Mouse (Mus musculus): ENCODE measurements around the gene Laptm4a. TPM values are rescaled to one million over a fixed set of nuclear protein-coding genes. Genes with fewer than 3 reads are reported as not detected.
A peak's percentile ranks its signal among the peaks of the same experiment; 100 is the strongest.

Gene Laptm4a
- polyA plus RNA-seq (2016; fragmentation: Nextera tagmentation; extraction: Ambion mirVana): 156 and 185 TPM in 2 replicates

- Histone ChIP-seq H3K36me3 (peaks cover 27% of the 10 kb centered on the region), H3K27me3 (ENCODE audit: low read depth, poor library complexity, severe bottlenecking) (no peaks in the 10 kb centered on the region), H3K27ac (peak within 1 kb of the TSS; percentile 98), H3K4me3 (peak within 1 kb of the TSS; percentile 75), H3K4me1 (peaks cover 34% of the 10 kb centered on the region), H3K9me3 (replicated peaks) (no peaks in the 10 kb centered on the region)
- WGBS: under 1% methylated on average over 73 of the region's 73 CpGs
- peak; percentile 96 for DNase-seq (ENCODE audit: low spot score)
These were observed at the start of gene Laptm4a for GRCm38 (mm10) chr12:8921394-8922368. Gene Laptm4a (plus strand): TSS chr12:8921664.

GRCm38 (mm10) chr12:8875583-8875982 is 45.9 kb upstream of the Laptm4a start:
- H3K4me3 ChIP-seq: no peak overlapping the region
- no peaks in the 10 kb centered on the region for H3K36me3 ChIP-seq
- WGBS: 84% methylated on average over 9 of the region's 9 CpGs

GRCm38 (mm10) chr12:8876865-8877264 is 44.6 kb upstream of the Laptm4a start:
- no peaks in the 10 kb centered on the region for H3K9me3 ChIP-seq (replicated peaks)
- H3K4me3 ChIP-seq: no peak overlapping the region
- no peaks in the 10 kb centered on the region for H3K27me3 ChIP-seq (ENCODE audit: low read depth, poor library complexity, severe bottlenecking)
- peaks cover 34% of the 10 kb centered on the region for H3K4me1 ChIP-seq
- 83% methylated on average over 5 of the region's 5 CpGs for whole genome bisulfite sequencing
- peak overlapping the region; percentile 34; the same call in 1 of the 2 replicates for H3K27ac ChIP-seq
- H3K36me3 ChIP-seq: no peaks in the 10 kb centered on the region
- DNase-seq (ENCODE audit: low spot score): no peak

More at GRCm38 (mm10) chr12:8875583-8875982, 45.9 kb upstream of the Laptm4a start:
- Histone ChIP-seq H3K4me1 (peaks cover 21% of the 10 kb centered on the region), H3K27ac (0 out of 2 replicates have a peak overlapping the region, but pooled peaks have one; percentile 37), H3K9me3 (replicated peaks) (no peaks in the 10 kb centered on the region), H3K27me3 (ENCODE audit: low read depth, poor library complexity, severe bottlenecking) (no peaks in the 10 kb centered on the region)
- DNase-seq (ENCODE audit: low spot score): no peak

GRCm38 (mm10) chr12:8877413-8877812 is 44.1 kb upstream of the Laptm4a start:
- Histone ChIP-seq H3K9me3 (replicated peaks) (no peaks in the 10 kb centered on the region), H3K4me3 (no peak overlapping the region), H3K27ac (0 out of 2 replicates have a peak overlapping the region, but pooled peaks have one; percentile 7), H3K36me3 (no peaks in the 10 kb centered on the region), H3K4me1 (peaks cover 34% of the 10 kb centered on the region), H3K27me3 (ENCODE audit: low read depth, poor library complexity, severe bottlenecking) (no peaks in the 10 kb centered on the region)
- DNase-seq (ENCODE audit: low spot score): no peak
- WGBS: 84% methylated on average over 6 of the region's 6 CpGs

- WGBS: 92% methylated on average over 2 of the region's 2 CpGs
- Histone ChIP-seq H3K36me3 (no peaks in the 10 kb centered on the region), H3K4me3 (no peak overlapping the region), H3K27ac (0 out of 2 replicates have a peak overlapping the region, but pooled peaks have one; percentile 50), H3K27me3 (ENCODE audit: low read depth, poor library complexity, severe bottlenecking) (no peaks in the 10 kb centered on the region), H3K9me3 (replicated peaks) (no peaks in the 10 kb centered on the region), H3K4me1 (peaks cover 34% of the 10 kb centered on the region)
- DNase-seq (ENCODE audit: low spot score): no peak
These were observed 42.7 kb upstream of the Laptm4a start for GRCm38 (mm10) chr12:8878752-8879151.

GRCm38 (mm10) chr12:8879389-8879788 is 42.1 kb upstream of the Laptm4a start:
- Histone ChIP-seq H3K4me1 (peaks cover 39% of the 10 kb centered on the region), H3K27ac (peak overlapping the region; percentile 59; the same call in 1 of the 2 replicates), H3K4me3 (no peak overlapping the region), H3K9me3 (replicated peaks) (no peaks in the 10 kb centered on the region), H3K27me3 (ENCODE audit: low read depth, poor library complexity, severe bottlenecking) (no peaks in the 10 kb centered on the region), H3K36me3 (no peaks in the 10 kb centered on the region)
- DNase-seq (ENCODE audit: low spot score): no peak
- 64% methylated on average over 6 of the region's 6 CpGs for WGBS

GRCm38 (mm10) chr12:8881736-8882135 is 39.7 kb upstream of the Laptm4a start:
- Histone ChIP-seq H3K4me1 (peaks cover 60% of the 10 kb centered on the region), H3K27me3 (ENCODE audit: low read depth, poor library complexity, severe bottlenecking) (no peaks in the 10 kb centered on the region), H3K36me3 (no peaks in the 10 kb centered on the region), H3K27ac (peak overlapping the region; percentile 47; the same call in 1 of the 2 replicates), H3K9me3 (replicated peaks) (no peaks in the 10 kb centered on the region), H3K4me3 (no peak overlapping the region)
- no peak for DNase-seq (ENCODE audit: low spot score)
- 68% methylated on average over 4 of the region's 4 CpGs for WGBS

- Histone ChIP-seq H3K4me1 (peaks cover 54% of the 10 kb centered on the region), H3K36me3 (no peaks in the 10 kb centered on the region), H3K4me3 (no peak overlapping the region), H3K27me3 (ENCODE audit: low read depth, poor library complexity, severe bottlenecking) (no peaks in the 10 kb centered on the region), H3K9me3 (replicated peaks) (no peaks in the 10 kb centered on the region), H3K27ac (no peak overlapping the region)
- DNase-seq (ENCODE audit: low spot score): no peak
- 84% methylated on average over 8 of the region's 8 CpGs for WGBS
These were observed 39.1 kb upstream of the Laptm4a start for GRCm38 (mm10) chr12:8882376-8882775.

- Histone ChIP-seq H3K4me3 (peak overlapping the region; percentile 31), H3K9me3 (replicated peaks) (no peaks in the 10 kb centered on the region)
These were observed 36.9 kb upstream of the Laptm4a start for GRCm38 (mm10) chr12:8884426-8885145.

GRCm38 (mm10) chr12:8885146-8885543 is 36.3 kb upstream of the Laptm4a start:
- H3K9me3 ChIP-seq (replicated peaks): no peaks in the 10 kb centered on the region
- peak overlapping the region; percentile 84 for H3K27ac ChIP-seq
- H3K36me3 ChIP-seq: no peaks in the 10 kb centered on the region
- 4% methylated on average over 4 of the region's 4 CpGs for WGBS
- DNase-seq (ENCODE audit: low spot score): no peak
- H3K4me3 ChIP-seq: peak overlapping the region; percentile 31
- H3K27me3 ChIP-seq (ENCODE audit: low read depth, poor library complexity, severe bottlenecking): no peaks in the 10 kb centered on the region
- H3K4me1 ChIP-seq: peaks cover 58% of the 10 kb centered on the region

More at GRCm38 (mm10) chr12:8884426-8885145, 36.9 kb upstream of the Laptm4a start:
- DNase-seq (ENCODE audit: low spot score): peak; percentile 60
- Histone ChIP-seq H3K27me3 (ENCODE audit: low read depth, poor library complexity, severe bottlenecking) (no peaks in the 10 kb centered on the region), H3K4me1 (peaks cover 60% of the 10 kb centered on the region), H3K36me3 (no peaks in the 10 kb centered on the region), H3K27ac (peak overlapping the region; percentile 84)
- 19% methylated on average over 13 of the region's 13 CpGs for WGBS

- Histone ChIP-seq H3K4me1 (peaks cover 50% of the 10 kb centered on the region), H3K27me3 (ENCODE audit: low read depth, poor library complexity, severe bottlenecking) (no peaks in the 10 kb centered on the region), H3K27ac (peak overlapping the region; percentile 84), H3K4me3 (no peak overlapping the region), H3K9me3 (replicated peaks) (no peaks in the 10 kb centered on the region), H3K36me3 (no peaks in the 10 kb centered on the region)
- DNase-seq (ENCODE audit: low spot score): no peak
- WGBS: 73% methylated on average over 3 of the region's 3 CpGs
These were observed 35.5 kb upstream of the Laptm4a start for GRCm38 (mm10) chr12:8885950-8886349.

GRCm38 (mm10) chr12:8888445-8888844 is 33.0 kb upstream of the Laptm4a start:
- WGBS: 34% methylated on average over 7 of the region's 7 CpGs
- no peak for DNase-seq (ENCODE audit: low spot score)

More at GRCm38 (mm10) chr12:8888445-8888844, 33.0 kb upstream of the Laptm4a start:
- H3K27ac ChIP-seq: peak overlapping the region; percentile 42; the same call in 1 of the 2 replicates
- H3K27me3 ChIP-seq (ENCODE audit: low read depth, poor library complexity, severe bottlenecking): no peaks in the 10 kb centered on the region
- no peaks in the 10 kb centered on the region for H3K36me3 ChIP-seq
- H3K9me3 ChIP-seq (replicated peaks): no peaks in the 10 kb centered on the region
- H3K4me1 ChIP-seq: peaks cover 49% of the 10 kb centered on the region
- H3K4me3 ChIP-seq: no peak overlapping the region

Data from limb, embryonic 10.5 days (tissue).